Mouse (Mus musculus) erythroblast, embryonic 14.5 days (primary cell): Measurements from ENCODE around the gene Atf6. TPM values are rescaled to one million over a fixed set of nuclear protein-coding genes. Genes with fewer than 3 reads are reported as not detected.

Experiments used
- H3K27me3 ChIP-seq: 2 replicates; pipeline ENCODE4 v1.6.1; 2012; ENCODE audit warnings: inconsistent platforms; ENCODE audit not compliant: control insufficient read depth
- H3K36me3 ChIP-seq: 2 replicates; pipeline ENCODE4 v1.6.1; 2012; ENCODE audit warnings: mild to moderate bottlenecking, inconsistent platforms; ENCODE audit not compliant: control insufficient read depth
- H3K4me1 ChIP-seq: 2 replicates; pipeline ENCODE4 v1.6.1; 2012; ENCODE audit warnings: inconsistent platforms; ENCODE audit not compliant: control insufficient read depth
- H3K4me3 ChIP-seq: replicated peaks from 2 replicates; pipeline ENCODE3; 2012; ENCODE audit warnings: moderate library complexity, mild to moderate bottlenecking, inconsistent platforms
- H3K9me3 ChIP-seq: 2 replicates; pipeline ENCODE4 v1.6.1; 2012; ENCODE audit warnings: low read length, inconsistent platforms, mixed read lengths; ENCODE audit not compliant: control insufficient read depth
- GATA1 ChIP-seq: IDR thresholded peaks from 2 replicates; pipeline ENCODE4 v1.6.1; 2012; ENCODE audit warnings: low read length, inconsistent platforms, mixed read lengths
- TAL1 ChIP-seq: IDR thresholded peaks from 3 replicates; pipeline ENCODE4 v1.6.1; 2012; ENCODE audit warnings: low read length, inconsistent platforms, mixed read lengths
- polyA plus RNA-seq: library from polyadenylated mRNA; stranded (reverse); fragments of >175 nt; gene quantifications from 2 replicates; pipeline ENCODE4 v1.2.3, GENCODE M21; 2012

The Atf6 gene
- polyA plus RNA-seq, 1 experiment: 0.22 TPM

- Histone ChIP-seq H3K4me1 (no peaks in the 10 kb centered on the region), H3K36me3 (peaks cover 11% of the 10 kb centered on the region), H3K27me3 (no peaks in the 10 kb centered on the region), H3K9me3 (no peaks in the 10 kb centered on the region), H3K4me3 (no peak overlapping the region)
- TF ChIP-seq GATA1 (no peak), TAL1 (no peak)
These were observed 100.6 kb downstream of the Atf6 start for GRCm38 (mm10) chr1:170766997-170767396.

GRCm38 (mm10) chr1:170764798-170765197, 102.8 kb downstream of the Atf6 start:
- no peaks in the 10 kb centered on the region for H3K4me1 ChIP-seq
- no peak for TF ChIP-seq TAL1
- TF ChIP-seq GATA1: no peak
- no peak overlapping the region for H3K4me3 ChIP-seq
- no peaks in the 10 kb centered on the region for H3K9me3 ChIP-seq
- peaks cover 11% of the 10 kb centered on the region for H3K36me3 ChIP-seq
- no peaks in the 10 kb centered on the region for H3K27me3 ChIP-seq

DNA sequence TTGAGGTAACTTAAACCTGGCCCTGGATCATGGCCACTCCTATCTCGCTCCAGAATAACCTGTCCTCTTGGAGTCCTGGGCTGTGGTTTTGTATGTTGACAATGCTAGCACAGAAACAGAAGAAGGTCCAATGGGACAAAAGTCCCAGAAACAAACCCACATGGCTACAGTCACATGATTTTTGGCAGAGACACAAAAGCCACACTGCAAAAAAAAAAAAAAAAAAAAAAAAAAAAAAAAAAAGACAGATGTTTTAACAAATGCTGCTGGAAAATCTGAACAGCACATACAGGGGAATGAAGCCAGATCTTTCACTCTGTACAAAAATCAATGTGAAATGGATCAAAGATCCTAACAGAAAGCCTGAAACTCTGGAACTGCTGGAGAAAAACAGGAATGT, 105.9 kb downstream of the Atf6 start:
- no peaks in the 10 kb centered on the region for H3K4me1 ChIP-seq

DNA sequence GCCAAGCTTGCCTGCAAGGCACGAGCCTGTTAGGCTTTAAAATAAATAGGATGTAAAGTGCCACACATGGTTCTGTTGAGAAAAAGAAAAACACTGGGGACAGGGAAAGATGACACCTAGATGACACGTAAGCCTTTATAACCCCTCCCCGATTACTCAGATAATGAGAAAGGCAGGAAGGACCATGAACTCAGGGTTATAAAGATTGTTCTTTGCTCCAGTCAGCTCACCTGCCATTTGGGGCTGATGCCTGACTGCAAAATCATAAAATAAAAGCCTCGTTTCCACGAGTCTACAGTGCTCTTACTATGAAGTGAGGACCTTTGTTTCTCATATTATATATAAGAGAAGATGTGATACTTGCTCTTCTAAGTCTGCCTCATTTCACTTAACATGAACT, 114.0 kb downstream of the Atf6 start:
- no peaks in the 10 kb centered on the region for H3K9me3 ChIP-seq
- TF ChIP-seq GATA1: no peak
- no peak for TF ChIP-seq TAL1
- H3K4me1 ChIP-seq: no peaks in the 10 kb centered on the region
- no peaks in the 10 kb centered on the region for H3K36me3 ChIP-seq
- H3K27me3 ChIP-seq: no peaks in the 10 kb centered on the region
- H3K4me3 ChIP-seq: no peak overlapping the region

More for the DNA sequence above, 105.9 kb downstream of the Atf6 start:
- no peak overlapping the region for H3K4me3 ChIP-seq
- peaks cover 7% of the 10 kb centered on the region for H3K36me3 ChIP-seq
- no peaks in the 10 kb centered on the region for H3K27me3 ChIP-seq
- TF ChIP-seq GATA1 (no peak), TAL1 (no peak)
- no peaks in the 10 kb centered on the region for H3K9me3 ChIP-seq

DNA sequence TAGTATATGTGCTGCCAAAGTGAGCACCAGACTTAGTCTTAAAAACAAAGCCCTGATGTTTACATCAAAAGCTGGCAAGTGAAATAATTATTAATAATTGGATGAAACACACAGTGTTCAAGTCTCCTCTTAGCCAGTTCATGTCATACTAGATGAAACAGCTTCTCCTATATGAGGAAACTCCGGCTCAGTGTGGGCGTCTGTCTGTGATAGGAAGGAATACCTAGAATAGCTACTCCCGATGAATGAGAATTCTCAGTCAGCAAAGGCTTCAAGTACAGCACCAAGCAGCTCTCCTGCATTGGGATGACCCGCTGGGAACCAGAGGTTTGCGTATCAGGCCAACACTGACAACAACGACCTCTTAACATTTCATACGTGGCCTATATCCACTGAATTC, 115.8 kb downstream of the Atf6 start:
- Histone ChIP-seq H3K4me3 (no peak overlapping the region), H3K9me3 (no peaks in the 10 kb centered on the region), H3K27me3 (no peaks in the 10 kb centered on the region), H3K4me1 (no peaks in the 10 kb centered on the region), H3K36me3 (no peaks in the 10 kb centered on the region; the same call in 1 of the 2 replicates)
- TF ChIP-seq GATA1: no peak
- TF ChIP-seq TAL1: no peak

DNA sequence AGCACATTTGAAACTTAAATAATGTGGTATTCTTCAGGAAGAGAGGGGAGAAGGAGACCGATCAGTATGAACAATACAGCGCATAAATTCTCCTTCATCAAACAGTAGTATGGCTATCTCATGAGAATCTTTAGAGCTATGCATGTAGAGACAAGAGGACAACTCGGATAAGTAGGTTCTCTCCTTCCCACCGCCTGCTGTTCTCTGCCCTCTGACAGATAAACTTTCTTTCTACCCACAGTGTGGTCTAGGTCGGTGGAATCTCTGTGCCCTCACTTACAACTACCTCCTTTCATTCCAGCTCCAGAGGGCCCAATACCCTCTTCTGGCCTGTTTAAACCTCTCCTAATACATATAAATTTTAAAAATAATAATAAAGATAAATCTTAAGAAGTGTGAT, 121.0 kb downstream of the Atf6 start:
- Histone ChIP-seq H3K4me1 (no peaks in the 10 kb centered on the region), H3K4me3 (no peak overlapping the region), H3K27me3 (no peaks in the 10 kb centered on the region), H3K36me3 (peaks cover 2% of the 10 kb centered on the region), H3K9me3 (no peaks in the 10 kb centered on the region)
- no peak for TF ChIP-seq GATA1
- no peak for TF ChIP-seq TAL1

DNA sequence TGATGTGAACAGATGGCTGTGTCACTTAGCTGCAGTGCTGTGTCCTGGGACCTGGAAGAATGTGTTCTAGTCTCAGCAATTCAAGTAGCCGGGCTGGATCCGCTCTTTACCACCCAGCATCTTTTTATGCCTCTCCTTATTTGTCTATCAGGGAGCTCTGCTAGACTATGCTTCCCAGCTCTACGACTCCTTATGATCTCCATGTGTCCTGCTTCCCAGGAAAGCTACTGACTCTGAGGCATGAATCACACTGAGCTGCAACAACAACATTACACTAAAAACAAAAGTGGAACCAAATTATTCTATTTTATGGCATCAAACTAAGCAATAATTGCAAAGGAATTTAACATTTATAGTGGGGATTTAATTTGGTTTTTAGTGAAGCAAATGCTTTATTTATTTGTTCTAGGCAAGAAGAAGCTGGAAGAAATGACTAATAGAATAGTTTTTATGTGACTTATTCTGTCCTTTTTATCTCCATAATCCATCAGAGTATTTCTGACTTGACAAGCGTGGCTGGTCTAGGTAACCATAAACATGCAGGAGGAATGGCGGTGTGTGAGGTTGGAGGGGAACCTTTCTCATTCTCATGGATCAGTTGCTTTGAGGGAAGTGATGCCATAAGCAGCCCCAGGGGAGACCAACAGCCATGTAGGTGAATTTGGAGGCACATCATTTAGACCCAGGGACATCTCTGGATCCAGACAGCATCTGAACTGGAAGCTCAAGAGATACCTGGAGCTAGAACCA, 125.9 kb downstream of the Atf6 start:
- Histone ChIP-seq H3K9me3 (no peaks in the 10 kb centered on the region), H3K4me3 (no peak overlapping the region), H3K4me1 (no peaks in the 10 kb centered on the region), H3K36me3 (peaks cover 2% of the 10 kb centered on the region; the same call in 1 of the 2 replicates), H3K27me3 (no peaks in the 10 kb centered on the region)
- TF ChIP-seq TAL1: no peak
- no peak for TF ChIP-seq GATA1

GRCm38 (mm10) chr1:170734866-170735265, 132.7 kb downstream of the Atf6 start:
- TF ChIP-seq GATA1 (no peak), TAL1 (no peak)
- H3K36me3 ChIP-seq: no peaks in the 10 kb centered on the region
- no peaks in the 10 kb centered on the region for H3K27me3 ChIP-seq
- no peaks in the 10 kb centered on the region for H3K4me1 ChIP-seq
- no peak overlapping the region for H3K4me3 ChIP-seq
- H3K9me3 ChIP-seq: no peaks in the 10 kb centered on the region

- H3K4me3 ChIP-seq: no peak overlapping the region
- no peaks in the 10 kb centered on the region for H3K4me1 ChIP-seq
- H3K27me3 ChIP-seq: no peaks in the 10 kb centered on the region
- no peaks in the 10 kb centered on the region for H3K36me3 ChIP-seq
- H3K9me3 ChIP-seq: no peaks in the 10 kb centered on the region
- TF ChIP-seq GATA1 (no peak), TAL1 (no peak)
These were observed 135.0 kb downstream of the Atf6 start for GRCm38 (mm10) chr1:170732596-170732890.
